Mouse (Mus musculus) urinary bladder, postnatal 10 days (tissue): ENCODE data around the gene Fuom.

Experiments
- DNase-seq: peaks from one replicate; pipeline ENCODE4 v3.0.0; 2022; ENCODE audit warnings: low spot score

The Fuom gene

GRCm38 (mm10) chr7:140101498-140101897, 743 bp downstream of the Fuom start:
- no peak for DNase-seq

GRCm38 (mm10) chr7:140098466-140098865, 3.8 kb downstream of the Fuom start:
- no peak for DNase-seq

GRCm38 (mm10) chr7:140096055-140096454, 6.2 kb downstream of the Fuom start:
- no peak for DNase-seq

GRCm38 (mm10) chr7:140095556-140095955, 6.7 kb downstream of the Fuom start:
- DNase-seq, result no peak

- DNase-seq, result no peak
Observed at GRCm38 (mm10) chr7:140094954-140095353, 7.3 kb downstream of the Fuom start.

- DNase-seq, result no peak
Observed at GRCm38 (mm10) chr7:140092924-140093528, 9.2 kb downstream of the Fuom start, which contains the start of gene Prap1. Gene Prap1 (plus strand): TSS chr7:140093395.

GRCm38 (mm10) chr7:140090601-140091000, 11.6 kb downstream of the Fuom start:
- no peak for DNase-seq

GRCm38 (mm10) chr7:140082242-140082678, 20.0 kb downstream of the Fuom start, which contains the start of gene Caly:
Gene Caly (minus strand): TSS chr7:140082548.
- DNase-seq, result no peak

GRCm38 (mm10) chr7:140081408-140082241, 20.6 kb downstream of the Fuom start:
- no peak for DNase-seq

GRCm38 (mm10) chr7:140080503-140081156, 21.6 kb downstream of the Fuom start:
- no peak for DNase-seq

- DNase-seq, result no peak
Observed at GRCm38 (mm10) chr7:140078711-140079110, 23.5 kb downstream of the Fuom start.

GRCm38 (mm10) chr7:140077698-140078097, 24.5 kb downstream of the Fuom start:
- no peak for DNase-seq

GRCm38 (mm10) chr7:140070042-140070711, 32.1 kb downstream of the Fuom start:
- DNase-seq, result no peak

GRCm38 (mm10) chr7:140067397-140067796, 34.8 kb downstream of the Fuom start:
- DNase-seq, result no peak

- no peak for DNase-seq
Observed at GRCm38 (mm10) chr7:140063092-140063491, 39.1 kb downstream of the Fuom start.

- no peak for DNase-seq
Observed at GRCm38 (mm10) chr7:140062307-140062706, 39.9 kb downstream of the Fuom start.

GRCm38 (mm10) chr7:140061832-140062130, 40.5 kb downstream of the Fuom start:
- no peak for DNase-seq

GRCm38 (mm10) chr7:140060936-140061831, 41.1 kb downstream of the Fuom start:
- no peak for DNase-seq

GRCm38 (mm10) chr7:140059601-140060000, 42.6 kb downstream of the Fuom start:
- no peak for DNase-seq

- DNase-seq, result no peak
Observed at GRCm38 (mm10) chr7:140058528-140058927, 43.7 kb downstream of the Fuom start.
